Mouse (Mus musculus): ENCODE data around the gene H2-T24. TPM values are rescaled to one million over a fixed set of nuclear protein-coding genes. Genes with fewer than 3 reads are reported as not detected.
"Not testable (repeated sequence)": the region's sequence is repeated elsewhere in the genome, so short reads cannot be mapped to it uniquely, and the experiment has no call there.

Gene H2-T24
- polyA plus RNA-seq, 1 experiment from 2014 or later, result 3.7 TPM

GRCm38 (mm10) chr17:36022922-36023321 is 2.6 kb upstream of the H2-T24 start:
- no peak overlapping the region for H3K4me2 ChIP-seq (replicated peaks)
- no peak overlapping the region for H3K4me3 ChIP-seq (replicated peaks)
- peak overlapping the region; percentile 77; the same call in 1 of the 2 replicates for H3K27ac ChIP-seq (replicated peaks)
- no peak overlapping the region for H3K9ac ChIP-seq
- no peaks in the 10 kb centered on the region for H3K36me3 ChIP-seq
- 86% methylated on average over 6 of the region's 6 CpGs for WGBS
- no peak for ATAC-seq (ENCODE audit: insufficient number of reproducible peaks, low FRiP score, low TSS enrichment, low read depth)
- no peaks in the 10 kb centered on the region for H3K27me3 ChIP-seq
- H3K9me3 ChIP-seq (replicated peaks), result no peaks in the 10 kb centered on the region
- H3K4me1 ChIP-seq, result peaks cover 16% of the 10 kb centered on the region

DNA sequence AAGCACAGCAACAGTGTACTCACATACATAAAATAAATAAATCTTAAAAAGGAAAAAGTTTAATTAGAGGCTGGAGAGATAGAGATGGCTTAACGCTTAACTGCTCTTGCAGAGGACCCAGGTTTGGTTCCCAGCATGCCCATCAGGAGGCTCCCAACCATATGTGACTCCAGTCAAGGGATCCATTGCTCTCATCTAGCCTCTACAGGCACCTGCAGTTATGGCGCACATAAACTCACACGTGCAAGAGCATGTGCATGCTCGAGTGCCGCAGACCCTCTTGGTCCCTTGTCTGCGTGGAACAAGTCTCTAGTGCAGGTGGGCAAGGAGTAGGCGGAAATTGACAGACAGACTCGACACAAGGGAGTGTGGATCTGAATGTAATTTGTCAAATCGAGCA is 1.7 kb upstream of the H2-T24 start:
- Histone ChIP-seq H3K27ac (replicated peaks) (no peak overlapping the region), H3K9ac (no peak overlapping the region), H3K4me3 (replicated peaks) (no peak overlapping the region), H3K9me3 (replicated peaks) (no peaks in the 10 kb centered on the region), H3K27me3 (no peaks in the 10 kb centered on the region), H3K36me3 (no peaks in the 10 kb centered on the region), H3K4me2 (replicated peaks) (no peak overlapping the region), H3K4me1 (peaks cover 16% of the 10 kb centered on the region)
- no peak for ATAC-seq (ENCODE audit: insufficient number of reproducible peaks, low FRiP score, low TSS enrichment, low read depth)
- WGBS, result 91% methylated on average over 9 of the region's 9 CpGs

DNA sequence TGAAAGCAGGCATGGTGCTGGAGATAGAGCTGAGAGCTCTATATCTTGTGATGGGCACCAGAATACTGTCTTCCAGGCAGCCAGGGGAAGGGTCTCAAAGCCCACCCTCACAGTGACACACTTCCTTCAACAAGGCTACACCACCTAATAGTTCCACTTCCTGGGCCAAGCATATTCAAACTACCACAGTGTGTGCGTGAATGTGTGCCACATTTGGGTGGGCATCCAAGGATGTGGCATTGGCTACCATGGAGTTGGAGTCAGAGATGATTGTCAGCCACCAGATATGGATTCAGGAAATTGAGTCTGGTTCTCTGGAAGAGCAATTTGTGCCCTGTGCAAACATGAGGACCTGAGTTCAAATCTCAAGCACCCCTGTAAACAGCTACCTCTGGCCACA is 949 bp upstream of the H2-T24 start:
- H3K4me2 ChIP-seq (replicated peaks), result no peak overlapping the region
- 93% methylated on average over 1 of the region's 1 CpGs for WGBS
- no peak for ATAC-seq (ENCODE audit: insufficient number of reproducible peaks, low FRiP score, low TSS enrichment, low read depth)
- no peaks in the 10 kb centered on the region for H3K36me3 ChIP-seq
- H3K4me3 ChIP-seq (replicated peaks), result no peak overlapping the region
- H3K27ac ChIP-seq (replicated peaks), result no peak overlapping the region
- H3K27me3 ChIP-seq, result no peaks in the 10 kb centered on the region
- no peak overlapping the region for H3K9ac ChIP-seq
- peaks cover 16% of the 10 kb centered on the region for H3K4me1 ChIP-seq
- H3K9me3 ChIP-seq (replicated peaks), result no peaks in the 10 kb centered on the region

DNA sequence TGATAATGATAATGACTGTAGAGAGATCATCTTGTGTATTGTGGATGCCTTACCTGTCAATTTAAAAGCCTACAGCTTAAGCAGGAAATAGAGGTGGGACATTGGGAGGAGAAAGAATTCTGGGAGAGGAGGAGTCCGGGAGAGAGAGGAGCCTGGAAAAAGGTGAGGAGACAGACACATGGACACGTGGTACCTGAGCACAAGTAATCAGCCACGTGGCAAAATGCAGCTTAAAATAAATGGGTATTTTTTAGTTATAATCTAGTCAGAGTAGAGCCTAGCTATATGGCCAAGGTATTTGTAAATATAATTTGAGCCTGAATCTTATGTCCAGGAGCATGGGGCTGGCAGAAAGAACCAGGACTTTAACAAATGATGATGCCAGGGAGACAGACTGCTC is 841 bp downstream of the H2-T24 start:
- Histone ChIP-seq H3K27me3 (no peaks in the 10 kb centered on the region), H3K4me2 (replicated peaks) (no peak overlapping the region), H3K4me3 (replicated peaks) (no peak overlapping the region), H3K4me1 (peaks cover 16% of the 10 kb centered on the region), H3K27ac (replicated peaks) (no peak overlapping the region; the same call in 1 of the 2 replicates), H3K36me3 (peaks cover 3% of the 10 kb centered on the region; the same call in 1 of the 2 replicates), H3K9me3 (replicated peaks) (no peaks in the 10 kb centered on the region), H3K9ac (no peak overlapping the region)
- WGBS, result 55% methylated on average over 3 of the region's 3 CpGs
- no peak for ATAC-seq (ENCODE audit: insufficient number of reproducible peaks, low FRiP score, low TSS enrichment, low read depth)

GRCm38 (mm10) chr17:36018979-36019378 is 1.4 kb downstream of the H2-T24 start:
- no peaks in the 10 kb centered on the region for H3K9me3 ChIP-seq (replicated peaks)
- no peak for ATAC-seq (ENCODE audit: insufficient number of reproducible peaks, low FRiP score, low TSS enrichment, low read depth)
- peaks cover 8% of the 10 kb centered on the region; the same call in 1 of the 2 replicates for H3K36me3 ChIP-seq
- H3K27me3 ChIP-seq, result no peaks in the 10 kb centered on the region
- H3K4me1 ChIP-seq, result peaks cover 15% of the 10 kb centered on the region
- H3K4me2 ChIP-seq (replicated peaks), result no peak overlapping the region
- 59% methylated on average over 2 of the region's 2 CpGs for WGBS
- no peak overlapping the region for H3K4me3 ChIP-seq (replicated peaks)
- no peak overlapping the region for H3K9ac ChIP-seq
- H3K27ac ChIP-seq (replicated peaks), result no peak overlapping the region

DNA sequence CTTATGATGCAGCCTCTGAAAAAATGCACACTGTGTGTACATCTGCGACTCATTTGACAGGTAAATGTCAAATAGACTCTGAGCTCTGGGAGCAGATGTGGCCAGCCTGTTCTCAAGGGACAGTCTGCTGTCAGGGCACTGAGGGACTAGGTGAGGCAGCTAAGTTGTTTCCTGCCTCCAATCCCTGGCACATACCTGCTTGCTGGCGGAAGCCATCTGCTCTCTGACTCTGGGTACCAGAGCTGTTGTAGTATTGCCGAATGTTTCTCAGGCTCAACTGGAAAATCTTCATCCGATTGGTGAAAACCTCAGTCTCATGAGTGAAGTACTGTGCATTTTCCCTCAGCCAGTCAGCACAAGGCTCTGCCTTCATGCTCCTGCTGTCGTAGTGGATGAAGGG is 3.3 kb downstream of the H2-T24 start:
- Histone ChIP-seq H3K9ac (no peak overlapping the region), H3K27me3 (no peaks in the 10 kb centered on the region)
- WGBS, result 86% methylated on average over 5 of the region's 5 CpGs

GRCm38 (mm10) chr17:36014977-36015376 is 5.4 kb downstream of the H2-T24 start:
- no peak for ATAC-seq (ENCODE audit: insufficient number of reproducible peaks, low FRiP score, low TSS enrichment, low read depth)
- no peak overlapping the region for H3K9ac ChIP-seq
- 90% methylated on average over 5 of the region's 5 CpGs for whole genome bisulfite sequencing
- H3K9me3 ChIP-seq (replicated peaks), result no peaks in the 10 kb centered on the region
- no peak overlapping the region for H3K4me2 ChIP-seq (replicated peaks)
- H3K4me3 ChIP-seq (replicated peaks), result no peak overlapping the region
- peaks cover 8% of the 10 kb centered on the region; the same call in 1 of the 2 replicates for H3K36me3 ChIP-seq
- H3K27ac ChIP-seq (replicated peaks), result no peak overlapping the region
- H3K27me3 ChIP-seq, result no peaks in the 10 kb centered on the region
- no peaks in the 10 kb centered on the region for H3K4me1 ChIP-seq

More for the DNA sequence above, 3.3 kb downstream of the H2-T24 start:
- Histone ChIP-seq H3K4me1 (peaks cover 4% of the 10 kb centered on the region; the same call in 1 of the 2 replicates), H3K27ac (replicated peaks) (no peak overlapping the region), H3K9me3 (replicated peaks) (no peaks in the 10 kb centered on the region), H3K4me3 (replicated peaks) (no peak overlapping the region), H3K4me2 (replicated peaks) (no peak overlapping the region), H3K36me3 (peaks cover 8% of the 10 kb centered on the region; the same call in 1 of the 2 replicates)
- no peak for ATAC-seq (ENCODE audit: insufficient number of reproducible peaks, low FRiP score, low TSS enrichment, low read depth)

- H3K9me3 ChIP-seq (replicated peaks); H3K36me3 ChIP-seq; H3K9ac ChIP-seq; H3K4me1 ChIP-seq; H3K27ac ChIP-seq (replicated peaks); ATAC-seq (ENCODE audit: insufficient number of reproducible peaks, low FRiP score, low TSS enrichment, low read depth); H3K4me3 ChIP-seq (replicated peaks); H3K4me2 ChIP-seq (replicated peaks); H3K27me3 ChIP-seq: not testable (repeated sequence)
- 92% methylated on average over 7 of the region's 7 CpGs for WGBS
These were observed 16.0 kb downstream of the H2-T24 start for GRCm38 (mm10) chr17:36004409-36004808.

GRCm38 (mm10) chr17:36003331-36003730 is 17.0 kb downstream of the H2-T24 start:
- H3K27me3 ChIP-seq, result no peaks in the 10 kb centered on the region
- no peaks in the 10 kb centered on the region for H3K4me1 ChIP-seq
- no peak for ATAC-seq (ENCODE audit: insufficient number of reproducible peaks, low FRiP score, low TSS enrichment, low read depth)
- H3K9me3 ChIP-seq (replicated peaks), result no peaks in the 10 kb centered on the region
- H3K4me3 ChIP-seq (replicated peaks), result no peak overlapping the region
- H3K36me3 ChIP-seq, result peaks cover 5% of the 10 kb centered on the region; the same call in 1 of the 2 replicates
- H3K9ac ChIP-seq, result no peak overlapping the region
- H3K27ac ChIP-seq (replicated peaks), result no peak overlapping the region
- no peak overlapping the region for H3K4me2 ChIP-seq (replicated peaks)
- WGBS, result 94% methylated on average over 7 of the region's 7 CpGs

GRCm38 (mm10) chr17:36001966-36002365 is 18.4 kb downstream of the H2-T24 start:
- peaks cover 5% of the 10 kb centered on the region; the same call in 1 of the 2 replicates for H3K36me3 ChIP-seq
- H3K27me3 ChIP-seq, result no peaks in the 10 kb centered on the region
- H3K4me1 ChIP-seq, result 0 out of 2 replicates have a peak, but pooled peaks cover 8% of the 10 kb centered on the region
- no peak for ATAC-seq (ENCODE audit: insufficient number of reproducible peaks, low FRiP score, low TSS enrichment, low read depth)
- H3K9me3 ChIP-seq (replicated peaks), result no peaks in the 10 kb centered on the region
- H3K27ac ChIP-seq (replicated peaks), result no peak overlapping the region
- WGBS, result 93% methylated on average over 6 of the region's 6 CpGs
- no peak overlapping the region for H3K4me3 ChIP-seq (replicated peaks)
- H3K4me2 ChIP-seq (replicated peaks), result no peak overlapping the region
- H3K9ac ChIP-seq, result no peak overlapping the region

GRCm38 (mm10) chr17:36001121-36001897 is 19.1 kb downstream of the H2-T24 start:
- H3K4me3 ChIP-seq (replicated peaks), result no peak overlapping the region
- H3K9me3 ChIP-seq (replicated peaks), result no peaks in the 10 kb centered on the region
- ATAC-seq (ENCODE audit: insufficient number of reproducible peaks, low FRiP score, low TSS enrichment, low read depth), result no peak
- no peaks in the 10 kb centered on the region for H3K27me3 ChIP-seq
- no peak overlapping the region for H3K4me2 ChIP-seq (replicated peaks)
- no peak overlapping the region for H3K9ac ChIP-seq
- WGBS, result 89% methylated on average over 12 of the region's 12 CpGs
- H3K36me3 ChIP-seq, result no peaks in the 10 kb centered on the region
- H3K4me1 ChIP-seq, result 0 out of 2 replicates have a peak, but pooled peaks cover 9% of the 10 kb centered on the region
- no peak overlapping the region for H3K27ac ChIP-seq (replicated peaks)

DNA sequence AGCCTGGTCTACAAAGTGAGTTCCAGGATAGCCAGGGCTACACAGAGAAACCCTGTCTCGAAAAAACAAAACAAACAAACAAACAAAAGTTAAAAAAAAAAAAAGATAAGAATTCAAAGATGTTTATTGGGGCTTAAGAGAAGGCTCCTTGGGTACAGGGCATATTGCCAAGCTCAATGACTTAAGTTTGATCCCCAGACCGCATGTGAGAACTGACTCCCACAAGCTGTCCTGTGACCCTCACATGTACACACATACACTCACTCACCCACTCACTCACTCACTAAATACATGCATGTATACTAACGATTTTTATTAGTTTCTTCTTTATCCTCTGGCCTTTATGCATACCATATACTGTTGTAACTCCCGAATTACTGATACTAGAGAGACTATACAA is 20.0 kb downstream of the H2-T24 start:
- Histone ChIP-seq H3K36me3 (no peaks in the 10 kb centered on the region), H3K9me3 (replicated peaks) (no peaks in the 10 kb centered on the region), H3K4me2 (replicated peaks) (no peak overlapping the region), H3K27ac (replicated peaks) (no peak overlapping the region), H3K4me3 (replicated peaks) (no peak overlapping the region), H3K9ac (no peak overlapping the region), H3K27me3 (no peaks in the 10 kb centered on the region), H3K4me1 (peaks cover 16% of the 10 kb centered on the region)
- ATAC-seq (ENCODE audit: insufficient number of reproducible peaks, low FRiP score, low TSS enrichment, low read depth), result no peak
- WGBS, result 83% methylated on average over 4 of the region's 4 CpGs

Measured in embryonic facial prominence, embryonic 15.5 days (tissue).